Mouse (Mus musculus) embryonic facial prominence, embryonic 14.5 days (tissue): ENCODE measurements around the gene Nudt9. TPM values are rescaled to one million over a fixed set of nuclear protein-coding genes. Genes with fewer than 3 reads are reported as not detected.

Experiments used
- ATAC-seq: fragments of 200-750 bp; cut with Nextera tagmentation; 2 replicates; pipeline ENCODE4 v1.8.0; 2017; ENCODE audit warnings: low read depth, moderate number of reproducible peaks, moderate TSS enrichment
- DNase-seq: peaks from one replicate; pipeline ENCODE4 v3.0.0-alpha.2; 2015; ENCODE audit warnings: low spot score
- H3K27ac ChIP-seq: fragments of 300-500 bp; sonication (generic); replicated peaks from 2 replicates; pipeline ENCODE4 v1.5.1; 2014; ENCODE audit warnings: low read depth, mild to moderate bottlenecking, low read length, moderate library complexity
- H3K27me3 ChIP-seq: fragments of 300-500 bp; sonication (generic); replicated peaks from 2 replicates; pipeline ENCODE4 v1.6.1; 2014; ENCODE audit warnings: low read length; ENCODE audit not compliant: control insufficient read depth, insufficient read depth
- H3K36me3 ChIP-seq: fragments of 300-500 bp; sonication (generic); 2 replicates; pipeline ENCODE4 v1.6.1; 2014; ENCODE audit warnings: low read length, mixed read lengths; ENCODE audit not compliant: control insufficient read depth, insufficient read depth
- H3K4me1 ChIP-seq: fragments of 300-500 bp; sonication (generic); 2 replicates; pipeline ENCODE4 v1.6.1; 2014; ENCODE audit warnings: antibody characterized with exemption, low read length; ENCODE audit not compliant: control insufficient read depth, insufficient read depth
- H3K4me2 ChIP-seq: fragments of 300-500 bp; sonication (generic); 2 replicates; pipeline ENCODE4 v1.6.1; 2014; ENCODE audit warnings: low read depth, mild to moderate bottlenecking, low read length, moderate library complexity, mixed read lengths
- H3K4me3 ChIP-seq: fragments of 300-500 bp; sonication (generic); 2 replicates; pipeline ENCODE4 v1.5.1; 2014; ENCODE audit warnings: low read depth, mild to moderate bottlenecking, low read length
- H3K9ac ChIP-seq: fragments of 300-500 bp; sonication (generic); 2 replicates; pipeline ENCODE4 v1.6.1; 2014; ENCODE audit warnings: low read depth, mild to moderate bottlenecking, low read length, moderate library complexity, mixed read lengths
- H3K9me3 ChIP-seq: fragments of 300-500 bp; sonication (generic); 2 replicates; pipeline ENCODE4 v1.6.1; 2016; ENCODE audit warnings: low read length; ENCODE audit not compliant: control insufficient read depth
- WGBS: fragments of 180-500 bp; shearing (Covaris S2); extraction: QIAGEN DNeasy Blood & Tissue Kit; methylation state at CpG from one replicate; pipeline ENCODE4 v1.1.7; 2014; 5-methylcytosine and 5-hydroxymethylcytosine counted together
- polyA plus RNA-seq: library from polyadenylated mRNA; unstranded; fragments of >200 nt; fragmentation: Nextera tagmentation; extraction: Ambion mirVana; gene quantifications from 2 replicates; pipeline ENCODE4 v1.2.1, GENCODE M21; 2014

Gene Nudt9
- polyA plus RNA-seq, 1 experiment from 2014 or later, result 56.8 TPM

GRCm38 (mm10) chr5:104077508-104077907, 31.4 kb downstream of the Nudt9 start, which contains the start of gene Gm17660:
Gm17660 (minus strand) TSS chr5:104077608.
- DNase-seq (no peak), ATAC-seq (no peak)
- H3K36me3 ChIP-seq, result no peaks in the 10 kb centered on the region
- no peaks in the 10 kb centered on the region for H3K27me3 ChIP-seq
- no peak within 1 kb of the TSS for H3K9ac ChIP-seq
- 94% methylated on average over 7 of the region's 7 CpGs for WGBS
- no peaks in the 10 kb centered on the region for H3K4me1 ChIP-seq
- H3K4me2 ChIP-seq, result no peak within 1 kb of the TSS
- H3K9me3 ChIP-seq, result no peaks in the 10 kb centered on the region
- H3K4me3 ChIP-seq, result no peak within 1 kb of the TSS
- H3K27ac ChIP-seq, result no peak within 1 kb of the TSS

DNA sequence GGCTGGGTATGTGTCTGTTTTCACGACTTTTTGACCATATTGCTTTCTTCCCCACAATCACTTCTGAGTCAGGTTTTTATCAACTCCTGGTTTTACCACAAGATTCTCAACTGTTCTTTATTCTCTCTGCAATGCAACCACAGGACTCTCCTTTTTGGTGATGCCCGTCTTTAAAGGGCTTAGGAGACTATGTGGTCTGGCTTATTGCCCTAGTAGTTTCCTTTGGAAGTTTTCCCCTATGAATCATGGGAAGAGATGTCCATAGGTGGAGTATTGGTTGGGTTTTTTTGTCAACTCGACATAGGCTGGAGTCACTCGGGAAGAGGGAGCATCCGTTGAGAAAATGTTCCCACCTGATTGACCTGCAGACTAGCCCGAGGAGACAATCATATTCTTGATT, 34.6 kb downstream of the Nudt9 start:
- 81% methylated on average over 6 of the region's 6 CpGs for WGBS
- no peaks in the 10 kb centered on the region for H3K4me1 ChIP-seq
- H3K9ac ChIP-seq, result no peak overlapping the region
- no peak overlapping the region for H3K27ac ChIP-seq
- DNase-seq, result no peak
- no peak for ATAC-seq
- H3K27me3 ChIP-seq, result no peaks in the 10 kb centered on the region
- H3K9me3 ChIP-seq, result no peaks in the 10 kb centered on the region
- H3K4me2 ChIP-seq, result no peak overlapping the region
- no peak overlapping the region for H3K4me3 ChIP-seq
- H3K36me3 ChIP-seq, result no peaks in the 10 kb centered on the region

- H3K36me3 ChIP-seq, result no peaks in the 10 kb centered on the region
- no peaks in the 10 kb centered on the region for H3K4me1 ChIP-seq
These were observed 39.3 kb downstream of the Nudt9 start for GRCm38 (mm10) chr5:104085366-104085765.

GRCm38 (mm10) chr5:104089751-104090150, 43.6 kb downstream of the Nudt9 start:
- Histone ChIP-seq H3K9ac (no peak overlapping the region), H3K27me3 (no peaks in the 10 kb centered on the region), H3K27ac (no peak overlapping the region), H3K4me1 (no peaks in the 10 kb centered on the region), H3K4me2 (no peak overlapping the region), H3K9me3 (no peaks in the 10 kb centered on the region), H3K4me3 (no peak overlapping the region), H3K36me3 (no peaks in the 10 kb centered on the region)
- ATAC-seq (no peak), DNase-seq (no peak)
- WGBS, result 68% methylated on average over 2 of the region's 2 CpGs

More at GRCm38 (mm10) chr5:104085366-104085765, 39.3 kb downstream of the Nudt9 start:
- 84% methylated on average over 9 of the region's 9 CpGs for WGBS
- Histone ChIP-seq H3K9me3 (no peaks in the 10 kb centered on the region), H3K4me2 (no peak overlapping the region), H3K9ac (no peak overlapping the region), H3K27ac (no peak overlapping the region), H3K27me3 (no peaks in the 10 kb centered on the region), H3K4me3 (no peak overlapping the region)
- DNase-seq, result no peak
- no peak for ATAC-seq

DNA sequence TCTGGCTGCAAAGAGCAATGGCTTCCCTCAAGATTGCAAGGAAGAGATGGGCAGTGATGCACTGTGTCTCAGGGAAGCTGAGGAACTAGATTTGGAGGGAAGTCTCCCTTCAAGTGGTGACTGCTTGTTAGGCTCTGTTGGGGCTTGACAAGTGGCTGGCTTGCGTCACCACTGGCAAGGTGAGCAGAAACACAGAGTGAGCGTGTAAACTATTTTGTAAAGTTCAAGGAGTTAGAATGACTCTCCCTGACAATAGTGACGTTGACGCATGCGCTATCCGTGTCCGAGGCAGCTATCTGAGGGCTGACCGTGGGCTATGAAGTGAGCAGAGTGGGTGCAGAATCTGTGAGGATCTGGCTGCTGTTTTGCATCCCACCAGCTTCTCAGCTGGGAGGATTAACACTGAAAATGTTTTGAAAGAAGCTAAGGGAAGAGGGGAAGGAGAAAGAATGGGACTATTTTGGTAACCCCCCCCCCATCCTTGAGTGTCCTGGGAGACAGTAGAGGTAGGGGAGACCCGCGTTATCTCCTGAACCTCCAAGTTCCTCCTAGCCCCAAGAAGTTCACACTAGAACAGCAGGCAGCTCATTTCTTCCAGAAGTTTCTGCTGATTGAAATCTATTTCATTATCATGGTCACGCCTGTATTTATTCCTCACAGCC, 49.4 kb downstream of the Nudt9 start:
- H3K27me3 ChIP-seq, result no peaks in the 10 kb centered on the region
- H3K9me3 ChIP-seq, result no peaks in the 10 kb centered on the region
- no peaks in the 10 kb centered on the region for H3K36me3 ChIP-seq
- no peak overlapping the region for H3K4me3 ChIP-seq
- no peak overlapping the region for H3K9ac ChIP-seq
- H3K4me1 ChIP-seq, result peaks cover 14% of the 10 kb centered on the region; the same call in 1 of the 2 replicates
- H3K4me2 ChIP-seq, result peak overlapping the region; percentile 31; the same call in 1 of the 2 replicates
- ATAC-seq (no peak), DNase-seq (no peak)
- peak overlapping the region; percentile 70 for H3K27ac ChIP-seq
- WGBS, result 72% methylated on average over 11 of the region's 11 CpGs

DNA sequence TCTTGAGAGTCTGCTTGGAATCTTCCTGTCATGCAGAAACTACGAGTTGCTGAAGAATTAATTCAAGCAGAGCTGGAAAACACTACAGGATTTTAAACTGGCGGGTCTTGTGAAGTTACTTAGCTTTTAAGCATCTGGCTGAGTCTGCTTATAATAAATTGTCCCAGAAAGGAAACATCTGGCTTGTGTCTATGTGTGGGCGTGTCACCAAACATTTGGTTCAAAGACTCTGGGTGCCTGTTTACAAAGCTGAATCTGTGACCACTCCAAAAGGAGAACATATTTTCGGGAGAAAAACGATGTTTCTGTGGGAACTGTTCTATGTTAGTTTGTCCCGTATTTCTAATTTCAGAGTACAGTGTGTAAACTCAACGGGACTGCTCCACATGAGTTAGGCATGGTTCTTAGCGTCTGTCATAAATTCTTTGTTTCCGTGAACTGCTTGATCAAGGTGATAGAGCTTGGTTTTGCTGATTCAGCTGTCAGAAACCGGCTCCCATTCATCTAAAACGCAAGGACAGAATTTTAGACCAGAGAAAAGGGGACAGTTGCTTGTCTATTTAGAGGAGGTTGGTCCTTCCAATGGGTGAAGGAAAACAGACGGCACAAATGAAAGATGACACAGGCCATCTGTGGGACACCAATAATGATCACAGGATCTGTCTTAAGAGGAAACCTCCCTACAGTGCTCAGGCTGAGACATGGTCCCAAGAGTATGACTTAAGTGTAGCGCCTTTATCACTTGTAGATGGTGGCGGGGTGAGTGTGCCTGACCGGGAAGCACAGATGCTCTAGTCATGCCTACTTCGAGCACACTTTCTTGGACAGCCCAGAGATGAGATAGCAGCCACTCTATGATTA, 50.2 kb downstream of the Nudt9 start:
- DNase-seq, result peak; percentile 90
- H3K4me2 ChIP-seq, result peak overlapping the region; percentile 31
- H3K27me3 ChIP-seq, result no peaks in the 10 kb centered on the region
- H3K4me1 ChIP-seq, result peaks cover 14% of the 10 kb centered on the region; the same call in 1 of the 2 replicates
- H3K4me3 ChIP-seq, result no peak overlapping the region
- H3K36me3 ChIP-seq, result no peaks in the 10 kb centered on the region
- WGBS, result 53% methylated on average over 16 of the region's 16 CpGs
- no peak; the same call in 1 of the 2 replicates for ATAC-seq
- no peak overlapping the region for H3K9ac ChIP-seq
- H3K9me3 ChIP-seq, result no peaks in the 10 kb centered on the region
- peak overlapping the region; percentile 70 for H3K27ac ChIP-seq

GRCm38 (mm10) chr5:104101678-104102531, 55.8 kb downstream of the Nudt9 start:
- Histone ChIP-seq H3K36me3 (no peaks in the 10 kb centered on the region), H3K9me3 (no peaks in the 10 kb centered on the region), H3K27ac (no peak overlapping the region), H3K27me3 (no peaks in the 10 kb centered on the region), H3K4me2 (no peak overlapping the region), H3K9ac (no peak overlapping the region), H3K4me1 (peaks cover 4% of the 10 kb centered on the region; the same call in 1 of the 2 replicates), H3K4me3 (no peak overlapping the region)
- WGBS, result 20% methylated on average over 10 of the region's 10 CpGs
- DNase-seq, result no peak
- no peak for ATAC-seq

DNA sequence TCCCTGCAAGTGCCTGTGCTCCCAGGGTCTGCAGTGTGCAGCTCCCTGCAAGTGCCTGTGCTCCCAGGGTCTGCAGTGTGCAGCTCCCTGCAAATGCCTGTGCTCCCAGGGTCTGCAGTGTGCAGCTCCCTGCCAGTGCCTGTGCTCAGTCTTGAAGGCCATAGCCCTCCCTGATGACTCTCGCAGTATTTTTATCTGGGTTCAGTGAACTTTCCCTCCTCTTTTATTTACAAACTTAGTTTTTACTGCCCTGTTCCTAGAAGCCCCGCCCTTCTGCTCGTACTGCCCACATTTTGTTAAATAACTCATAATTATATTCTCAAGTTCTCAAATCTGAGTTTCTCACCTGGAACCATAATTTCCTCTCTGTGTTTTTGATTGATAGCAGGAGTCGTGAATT, 57.1 kb downstream of the Nudt9 start:
- DNase-seq, result no peak
- no peak for ATAC-seq
- Histone ChIP-seq H3K27ac (no peak overlapping the region), H3K4me3 (no peak overlapping the region), H3K36me3 (no peaks in the 10 kb centered on the region), H3K9ac (no peak overlapping the region), H3K4me2 (no peak overlapping the region), H3K27me3 (no peaks in the 10 kb centered on the region), H3K4me1 (peaks cover 8% of the 10 kb centered on the region; the same call in 1 of the 2 replicates), H3K9me3 (no peaks in the 10 kb centered on the region)
- 62% methylated on average over 4 of the region's 4 CpGs for WGBS
